Mouse (Mus musculus): ENCODE measurements at regions not wholly inside any gene's neighbourhood (a gene's known extent, or its start where the extent isn't known, plus 50 kb on each side); places are given as distances from the start of the nearest gene placed in this dataset.

- TF ChIP-seq CTCF (IDR thresholded peaks at IDR 0.05; ENCODE audit: low read depth), result no peak
- no peak for TF ChIP-seq EP300 (IDR thresholded peaks at IDR 0.05; ENCODE audit: low read depth)
Measured at GRCm38 (mm10) chr15:91965172-91965571, 85.8 kb upstream of the Cntn1 start.
